Mouse (Mus musculus) megakaryocyte, embryonic 14.5 days (primary cell): ENCODE measurements at regions not wholly inside any gene's neighbourhood (a gene's known extent, or its start where the extent isn't known, plus 50 kb on each side); places are given as distances from the start of the nearest gene placed in this dataset.

Experiments used
- FLI1 ChIP-seq: IDR thresholded peaks from 2 replicates; pipeline ENCODE4 v1.6.1; 2012; ENCODE audit warnings: low read length, inconsistent platforms, mixed read lengths
- GATA1 ChIP-seq: IDR thresholded peaks from 3 replicates; pipeline ENCODE4 v1.6.1; 2012; ENCODE audit warnings: mixed read lengths, low read length, inconsistent platforms, borderline replicate concordance

GRCm38 (mm10) chr6:6779157-6779556 lies 84.0 kb upstream of the Dlx6 start:
- TF ChIP-seq GATA1 (no peak), FLI1 (no peak)
